Mouse (Mus musculus) ES-Bruce4 (cell line): ENCODE measurements around the gene Tmem69. TPM values are rescaled to one million over a fixed set of nuclear protein-coding genes. Genes with fewer than 3 reads are reported as not detected.

Experiments used
- H3K27ac ChIP-seq: 2 replicates; pipeline ENCODE4 v1.5.1; 2012; ENCODE audit warnings: low read length, inconsistent platforms; ENCODE audit not compliant: insufficient read depth
- H3K27me3 ChIP-seq: 2 replicates; pipeline ENCODE4 v1.6.1; 2012; ENCODE audit warnings: mild to moderate bottlenecking, low read length, inconsistent platforms; ENCODE audit not compliant: control insufficient read depth, poor library complexity, insufficient read depth, severe bottlenecking
- H3K36me3 ChIP-seq: 2 replicates; pipeline ENCODE4 v1.6.1; 2012; ENCODE audit warnings: inconsistent platforms, mild to moderate bottlenecking, low read length, moderate library complexity; ENCODE audit not compliant: control insufficient read depth, poor library complexity, insufficient read depth, severe bottlenecking
- H3K4me1 ChIP-seq: one replicate; pipeline ENCODE4 v1.8.1; 2011; ENCODE audit warnings: low read length; ENCODE audit not compliant: control insufficient read depth, insufficient read depth
- H3K4me3 ChIP-seq: 2 replicates; pipeline ENCODE4 v1.5.1; 2011; ENCODE audit warnings: low read depth, mild to moderate bottlenecking, low read length
- H3K9ac ChIP-seq: 2 replicates; pipeline ENCODE4 v1.6.1; 2012; ENCODE audit warnings: low read depth, mild to moderate bottlenecking, inconsistent platforms; ENCODE audit not compliant: poor library complexity, severe bottlenecking
- H3K9me3 ChIP-seq: replicated peaks from 2 replicates; pipeline ENCODE4 v1.6.1; 2012; ENCODE audit warnings: mild to moderate bottlenecking, low read length, inconsistent platforms; ENCODE audit not compliant: control insufficient read depth, poor library complexity, insufficient read depth, severe bottlenecking
- CTCF ChIP-seq: IDR thresholded peaks from one replicate; pipeline ENCODE4 v1.8.1; 2011; ENCODE audit warnings: low read depth, low read length
- EP300 ChIP-seq: IDR thresholded peaks from 2 replicates; pipeline ENCODE4 v1.6.1; 2011; ENCODE audit warnings: low read depth, low read length; ENCODE audit not compliant: insufficient read depth
- POLR2A ChIP-seq: IDR thresholded peaks from one replicate; pipeline ENCODE4 v1.8.1; 2011; ENCODE audit warnings: low read length; ENCODE audit not compliant: insufficient read depth
- polyA plus RNA-seq: library from polyadenylated mRNA; stranded (reverse); fragments of >200 nt; gene quantifications from 2 replicates; pipeline ENCODE4 v1.2.4, GENCODE M21; 2011; ENCODE audit warnings: low read depth; ENCODE audit not compliant: missing spikeins, insufficient read depth, insufficient read length

Tmem69 gene
- 25.0 and 25.3 TPM in 2 replicates for polyA plus RNA-seq

DNA sequence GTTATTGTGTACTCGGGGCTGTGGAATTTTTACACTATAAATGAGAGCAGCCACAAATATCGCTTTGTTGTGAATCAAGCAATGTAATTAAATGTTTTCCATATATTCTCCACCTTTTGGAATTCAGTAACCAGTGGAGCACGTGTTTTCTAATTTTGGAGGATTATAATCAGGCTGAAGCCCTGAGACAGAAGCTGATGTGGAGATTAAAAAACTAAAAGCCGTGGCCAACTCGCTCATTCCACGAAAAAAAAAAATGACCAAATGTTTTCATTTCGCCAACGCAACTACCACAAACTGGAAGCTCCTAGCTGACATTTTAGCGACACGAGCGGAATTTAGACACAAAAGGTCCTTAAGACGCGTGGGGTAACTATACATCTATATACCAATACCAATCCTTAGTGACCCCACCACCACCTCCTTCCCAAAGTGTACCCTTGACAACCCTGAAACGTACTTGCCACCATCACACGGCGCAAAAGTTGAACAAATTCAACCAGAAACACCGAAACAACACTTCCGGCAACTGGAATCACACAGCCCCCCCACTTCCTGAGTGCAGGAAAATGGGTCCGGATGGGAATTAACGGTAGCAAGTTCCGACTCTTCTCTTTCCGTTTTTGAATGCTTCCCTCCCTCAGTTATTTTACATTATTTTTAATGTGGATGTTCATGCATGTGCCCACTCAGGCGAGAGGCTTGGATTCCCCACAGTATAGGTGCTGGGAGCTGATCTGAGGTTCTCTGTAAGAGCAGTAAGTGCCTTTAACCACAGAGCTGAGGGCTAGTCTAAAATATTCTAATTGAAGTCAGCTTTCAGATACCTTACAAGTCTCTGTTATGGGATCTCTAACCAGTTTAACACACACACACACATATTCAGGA, at the start of gene Tmem69:
Tmem69 (minus strand) TSS at position 524 of the 888 bp plus-strand sequence.
- Histone ChIP-seq H3K9ac (peak within 1 kb of the TSS; percentile 84), H3K4me3 (peak within 1 kb of the TSS; percentile 100), H3K36me3 (peaks cover 20% of the 10 kb centered on the region), H3K9me3 (no peaks in the 10 kb centered on the region), H3K4me1 (no peaks in the 10 kb centered on the region), H3K27me3 (no peaks in the 10 kb centered on the region), H3K27ac (peak within 1 kb of the TSS; percentile 64)
- TF ChIP-seq CTCF (no peak), POLR2A (peak; percentile 52), EP300 (no peak)

GRCm38 (mm10) chr4:116596978-116597881, 41.5 kb upstream of the Tmem69 start:
- peak overlapping the region; percentile 86 for H3K27ac ChIP-seq
- H3K4me3 ChIP-seq = peak overlapping the region; percentile 77
- TF ChIP-seq EP300 (no peak), CTCF (no peak)
- no peaks in the 10 kb centered on the region for H3K9me3 ChIP-seq
- H3K36me3 ChIP-seq = peaks cover 17% of the 10 kb centered on the region
- H3K4me1 ChIP-seq = peaks cover 3% of the 10 kb centered on the region
- no peaks in the 10 kb centered on the region for H3K27me3 ChIP-seq
- peak overlapping the region; percentile 81 for H3K9ac ChIP-seq

GRCm38 (mm10) chr4:116596379-116596778, 40.6 kb upstream of the Tmem69 start, which contains the start of gene Ccdc17:
Gene Ccdc17, plus strand, starts transcription at chr4:116596654.
- Histone ChIP-seq H3K36me3 (peaks cover 15% of the 10 kb centered on the region), H3K4me3 (peak within 1 kb of the TSS; percentile 77), H3K4me1 (peaks cover 3% of the 10 kb centered on the region), H3K9ac (peak within 1 kb of the TSS; percentile 81), H3K27ac (peak within 1 kb of the TSS; percentile 86), H3K9me3 (no peaks in the 10 kb centered on the region), H3K27me3 (no peaks in the 10 kb centered on the region)
- TF ChIP-seq EP300 = no peak
- TF ChIP-seq POLR2A = no peak
- TF ChIP-seq CTCF = no peak

- Histone ChIP-seq H3K9me3 (no peaks in the 10 kb centered on the region), H3K27me3 (no peaks in the 10 kb centered on the region), H3K4me3 (no peak overlapping the region), H3K36me3 (peaks cover 14% of the 10 kb centered on the region), H3K9ac (no peak overlapping the region), H3K4me1 (peaks cover 3% of the 10 kb centered on the region), H3K27ac (no peak overlapping the region)
- TF ChIP-seq EP300 = no peak
- no peak for TF ChIP-seq CTCF
- no peak for TF ChIP-seq POLR2A
Measured at GRCm38 (mm10) chr4:116595793-116596192, 40.1 kb upstream of the Tmem69 start.

DNA sequence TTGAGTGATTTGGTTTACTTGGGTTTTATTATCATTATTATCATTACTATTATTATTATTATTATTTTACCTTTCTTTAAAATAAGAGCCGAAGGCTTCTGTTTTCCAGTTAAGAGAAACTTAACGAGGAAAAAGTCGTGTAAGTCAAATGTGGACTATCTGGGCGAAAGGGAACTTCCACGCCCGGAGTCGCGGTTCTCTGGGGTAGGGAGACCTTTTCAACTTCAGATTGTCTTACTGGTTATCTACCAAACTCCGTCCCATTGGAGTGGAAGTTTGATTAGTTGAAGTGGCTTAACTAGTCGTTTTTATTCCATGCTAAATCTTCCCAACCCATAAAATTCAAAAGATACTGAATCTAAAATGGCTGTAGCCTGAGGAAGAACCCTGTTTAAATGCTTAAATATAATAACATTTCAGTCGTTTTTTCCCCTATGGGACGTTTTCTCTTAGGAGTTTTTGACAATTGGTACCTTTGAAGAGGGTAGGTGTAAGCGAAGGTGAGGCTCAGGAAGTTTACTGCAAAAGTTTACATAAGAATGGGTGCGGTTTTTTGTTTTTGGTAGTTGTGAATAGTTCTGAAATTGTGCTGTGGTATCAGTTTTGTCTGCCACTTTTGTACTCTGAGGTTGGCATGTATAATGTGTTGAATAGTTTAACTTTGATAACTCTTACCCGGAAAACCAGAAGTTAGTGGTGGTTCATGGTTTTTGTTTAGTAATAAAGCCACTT, 2.6 kb upstream of the Tmem69 start:
- no peak for TF ChIP-seq POLR2A
- no peak for TF ChIP-seq EP300
- TF ChIP-seq CTCF = no peak
- Histone ChIP-seq H3K4me3 (peak overlapping the region; percentile 83), H3K4me1 (no peaks in the 10 kb centered on the region), H3K36me3 (peaks cover 10% of the 10 kb centered on the region), H3K27me3 (no peaks in the 10 kb centered on the region), H3K27ac (peak overlapping the region; percentile 73), H3K9ac (peak overlapping the region; percentile 84), H3K9me3 (no peaks in the 10 kb centered on the region)
